Mouse (Mus musculus): ENCODE results near the gene Psmb3. TPM values are rescaled to one million over a fixed set of nuclear protein-coding genes. Genes with fewer than 3 reads are reported as not detected.

The Psmb3 gene
- polyA plus RNA-seq, 1 experiment from 2014 or later: 545 TPM

DNA sequence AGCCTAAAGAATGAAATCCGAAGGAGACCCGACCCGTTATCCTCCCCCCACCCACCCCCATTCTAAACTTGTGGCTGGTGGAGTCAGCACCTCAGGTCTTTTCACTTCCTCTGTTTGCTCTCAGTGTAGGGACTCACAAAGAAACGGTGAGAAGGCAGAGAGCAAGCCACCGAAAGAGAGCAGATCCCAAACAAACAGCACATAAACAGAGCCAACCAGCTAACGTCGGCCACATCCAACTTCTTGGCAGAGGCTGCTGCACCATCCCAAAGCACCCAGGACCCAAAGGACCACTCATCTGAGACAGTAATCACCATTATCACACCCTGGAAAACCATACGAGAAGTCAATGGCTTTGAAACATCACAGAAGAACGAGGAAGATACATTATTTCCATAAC, 40.2 kb downstream of the Psmb3 start:
- ATAC-seq (ENCODE audit: insufficient read depth, low FRiP score, low TSS enrichment): no peak
- Histone ChIP-seq H3K4me2 (ENCODE audit: low read depth) (peak overlapping the region; percentile 69), H3K36me3 (ENCODE audit: control insufficient read depth, insufficient read depth, low read length) (peaks cover 6% of the 10 kb centered on the region; the same call in 1 of the 2 replicates), H3K4me1 (ENCODE audit: control insufficient read depth, insufficient read depth, low read length) (peaks cover 11% of the 10 kb centered on the region; the same call in 1 of the 2 replicates), H3K9ac (ENCODE audit: low read length) (peak overlapping the region; percentile 15; the same call in 1 of the 2 replicates), H3K27me3 (ENCODE audit: control insufficient read depth, insufficient read depth, low read length) (no peaks in the 10 kb centered on the region), H3K27ac (ENCODE audit: low read depth, low read length) (no peak overlapping the region), H3K4me3 (ENCODE audit: low read depth, low read length) (peak overlapping the region; percentile 82), H3K9me3 (ENCODE audit: control insufficient read depth, low read length) (no peaks in the 10 kb centered on the region)
- WGBS: 56% methylated on average over 9 of the region's 9 CpGs
- no peak for DNase-seq (ENCODE audit: low spot score)

DNA sequence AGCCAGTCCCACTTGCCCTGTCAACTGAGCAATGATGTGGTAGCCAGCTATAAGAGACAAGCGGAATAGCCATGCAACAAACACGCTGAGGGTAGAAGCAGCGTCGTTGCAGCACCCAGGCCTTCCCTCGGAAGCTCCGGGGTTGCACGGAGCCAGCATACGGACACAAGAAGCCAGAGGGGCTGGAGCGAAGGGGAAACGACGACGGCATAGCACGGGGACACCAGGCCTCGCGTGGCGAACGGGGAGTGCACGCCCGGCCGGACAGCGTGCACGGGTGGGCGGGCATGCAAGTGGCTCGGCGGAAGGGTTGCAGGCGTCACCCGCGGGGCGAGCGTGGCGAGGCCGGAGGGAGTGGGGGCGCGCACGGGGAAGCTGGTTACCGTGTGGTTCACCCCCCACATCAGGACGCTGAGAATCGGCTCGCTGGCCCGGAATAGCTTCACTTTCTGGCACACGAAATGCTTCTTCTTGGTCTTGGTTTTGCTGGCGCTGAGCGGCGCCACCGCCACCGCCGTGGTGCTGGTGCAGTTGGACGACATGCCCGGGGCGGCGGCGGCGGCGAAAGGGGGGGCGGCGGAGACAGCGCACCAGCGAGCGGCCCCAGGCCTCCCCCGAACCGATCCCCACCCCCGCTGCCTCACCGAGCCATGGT, 41.0 kb downstream of the Psmb3 start, which contains the start of gene Pip4k2b:
Pip4k2b (minus strand) TSS at position 642 of the 655 bp plus-strand sequence.
- WGBS: under 1% methylated on average over 49 of the region's 63 CpGs
- peak; percentile 60 for DNase-seq (ENCODE audit: low spot score)

GRCm38 (mm10) chr11:97744718-97745330, 41.6 kb downstream of the Psmb3 start:
- Histone ChIP-seq H3K27ac (ENCODE audit: low read depth, low read length) (peak overlapping the region; percentile 87), H3K9ac (ENCODE audit: low read length) (peak overlapping the region; percentile 78), H3K4me3 (ENCODE audit: low read depth, low read length) (peak overlapping the region; percentile 82), H3K9me3 (ENCODE audit: control insufficient read depth, low read length) (no peaks in the 10 kb centered on the region), H3K36me3 (ENCODE audit: control insufficient read depth, insufficient read depth, low read length) (peaks cover 6% of the 10 kb centered on the region; the same call in 1 of the 2 replicates), H3K4me2 (ENCODE audit: low read depth) (peak overlapping the region; percentile 34), H3K4me1 (ENCODE audit: control insufficient read depth, insufficient read depth, low read length) (peaks cover 11% of the 10 kb centered on the region; the same call in 1 of the 2 replicates), H3K27me3 (ENCODE audit: control insufficient read depth, insufficient read depth, low read length) (no peaks in the 10 kb centered on the region)
- DNase-seq (ENCODE audit: low spot score): peak; percentile 98
- peak; percentile 94 for ATAC-seq (ENCODE audit: insufficient read depth, low FRiP score, low TSS enrichment)
- WGBS: under 1% methylated on average over 28 of the region's 57 CpGs

More for the DNA sequence above, 41.0 kb downstream of the Psmb3 start, which contains the start of gene Pip4k2b:
- H3K36me3 ChIP-seq (ENCODE audit: control insufficient read depth, insufficient read depth, low read length): peaks cover 6% of the 10 kb centered on the region; the same call in 1 of the 2 replicates
- peak within 1 kb of the TSS; percentile 78 for H3K9ac ChIP-seq (ENCODE audit: low read length)
- no peaks in the 10 kb centered on the region for H3K27me3 ChIP-seq (ENCODE audit: control insufficient read depth, insufficient read depth, low read length)
- peak within 1 kb of the TSS; percentile 69 for H3K4me2 ChIP-seq (ENCODE audit: low read depth)
- no peaks in the 10 kb centered on the region for H3K9me3 ChIP-seq (ENCODE audit: control insufficient read depth, low read length)
- H3K4me3 ChIP-seq (ENCODE audit: low read depth, low read length): peak within 1 kb of the TSS; percentile 82
- H3K27ac ChIP-seq (ENCODE audit: low read depth, low read length): peak within 1 kb of the TSS; percentile 87
- peak; percentile 33 for ATAC-seq (ENCODE audit: insufficient read depth, low FRiP score, low TSS enrichment)
- H3K4me1 ChIP-seq (ENCODE audit: control insufficient read depth, insufficient read depth, low read length): peaks cover 11% of the 10 kb centered on the region; the same call in 1 of the 2 replicates

DNA sequence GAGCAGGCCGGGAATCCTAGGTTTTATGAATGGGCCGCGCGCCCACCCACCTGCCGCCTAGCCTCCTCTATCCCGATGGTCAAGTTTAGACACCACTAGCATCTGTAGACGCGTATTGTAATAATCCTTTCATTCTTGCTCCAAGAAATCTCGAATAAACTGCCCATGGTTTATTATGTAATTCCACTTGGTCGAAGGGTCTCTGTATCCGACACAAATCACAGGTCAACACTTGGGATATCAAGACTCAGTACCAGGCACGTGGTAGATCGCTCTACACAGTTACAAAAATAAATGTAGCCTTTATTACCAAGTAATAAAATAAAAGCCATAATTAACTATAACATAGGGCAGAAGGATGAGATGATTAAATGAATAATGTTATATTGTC, 42.1 kb downstream of the Psmb3 start:
- Histone ChIP-seq H3K9me3 (ENCODE audit: control insufficient read depth, low read length) (no peaks in the 10 kb centered on the region), H3K27ac (ENCODE audit: low read depth, low read length) (no peak overlapping the region), H3K27me3 (ENCODE audit: control insufficient read depth, insufficient read depth, low read length) (no peaks in the 10 kb centered on the region), H3K36me3 (ENCODE audit: control insufficient read depth, insufficient read depth, low read length) (peaks cover 6% of the 10 kb centered on the region; the same call in 1 of the 2 replicates), H3K4me2 (ENCODE audit: low read depth) (peak overlapping the region; percentile 34), H3K4me3 (ENCODE audit: low read depth, low read length) (peak overlapping the region; percentile 82), H3K4me1 (ENCODE audit: control insufficient read depth, insufficient read depth, low read length) (peaks cover 11% of the 10 kb centered on the region; the same call in 1 of the 2 replicates), H3K9ac (ENCODE audit: low read length) (no peak overlapping the region)
- WGBS: 11% methylated on average over 13 of the region's 13 CpGs
- no peak for DNase-seq (ENCODE audit: low spot score)
- no peak for ATAC-seq (ENCODE audit: insufficient read depth, low FRiP score, low TSS enrichment)

- no peak overlapping the region for H3K4me2 ChIP-seq (ENCODE audit: low read depth)
- H3K9me3 ChIP-seq (ENCODE audit: control insufficient read depth, low read length): no peaks in the 10 kb centered on the region
- H3K9ac ChIP-seq (ENCODE audit: low read length): no peak overlapping the region
- H3K27me3 ChIP-seq (ENCODE audit: control insufficient read depth, insufficient read depth, low read length): no peaks in the 10 kb centered on the region
- peaks cover 8% of the 10 kb centered on the region; the same call in 1 of the 2 replicates for H3K4me1 ChIP-seq (ENCODE audit: control insufficient read depth, insufficient read depth, low read length)
- H3K36me3 ChIP-seq (ENCODE audit: control insufficient read depth, insufficient read depth, low read length): peaks cover 18% of the 10 kb centered on the region
- WGBS: 94% methylated on average over 8 of the region's 8 CpGs
- DNase-seq (ENCODE audit: low spot score) (no peak), ATAC-seq (ENCODE audit: insufficient read depth, low FRiP score, low TSS enrichment) (no peak)
- no peak overlapping the region for H3K4me3 ChIP-seq (ENCODE audit: low read depth, low read length)
- no peak overlapping the region for H3K27ac ChIP-seq (ENCODE audit: low read depth, low read length)
Observed at GRCm38 (mm10) chr11:97747773-97748172, 44.6 kb downstream of the Psmb3 start.

- WGBS: 86% methylated on average over 5 of the region's 5 CpGs
- Histone ChIP-seq H3K9me3 (ENCODE audit: control insufficient read depth, low read length) (no peaks in the 10 kb centered on the region), H3K4me3 (ENCODE audit: low read depth, low read length) (no peak overlapping the region), H3K4me2 (ENCODE audit: low read depth) (no peak overlapping the region), H3K9ac (ENCODE audit: low read length) (no peak overlapping the region), H3K27me3 (ENCODE audit: control insufficient read depth, insufficient read depth, low read length) (no peaks in the 10 kb centered on the region), H3K27ac (ENCODE audit: low read depth, low read length) (no peak overlapping the region), H3K4me1 (ENCODE audit: control insufficient read depth, insufficient read depth, low read length) (peaks cover 1% of the 10 kb centered on the region; the same call in 1 of the 2 replicates), H3K36me3 (ENCODE audit: control insufficient read depth, insufficient read depth, low read length) (peaks cover 19% of the 10 kb centered on the region)
- DNase-seq (ENCODE audit: low spot score): no peak
- no peak for ATAC-seq (ENCODE audit: insufficient read depth, low FRiP score, low TSS enrichment)
Observed at GRCm38 (mm10) chr11:97748496-97748895, 45.3 kb downstream of the Psmb3 start.

DNA sequence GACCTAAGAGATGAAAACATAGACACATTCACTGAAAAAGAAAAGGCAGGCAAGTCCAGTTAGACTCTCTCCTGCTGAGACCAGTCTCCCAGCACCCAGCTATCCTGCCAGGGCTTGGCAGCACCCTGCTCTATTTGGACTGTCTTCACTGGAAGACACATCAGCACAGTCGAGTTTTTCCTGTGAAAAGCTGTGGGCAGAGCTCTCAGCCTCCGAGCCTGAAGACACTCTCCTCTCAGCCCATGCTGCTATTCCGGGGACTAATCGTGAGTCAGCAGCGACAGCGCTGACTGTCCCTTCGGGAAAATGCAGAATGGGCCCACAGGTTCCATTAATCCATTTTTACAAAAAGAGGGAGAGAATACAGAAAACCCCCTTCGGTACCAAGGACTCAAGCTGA, 50.1 kb downstream of the Psmb3 start:
- Histone ChIP-seq H3K4me3 (ENCODE audit: low read depth, low read length) (no peak overlapping the region), H3K4me2 (ENCODE audit: low read depth) (no peak overlapping the region), H3K4me1 (ENCODE audit: control insufficient read depth, insufficient read depth, low read length) (no peaks in the 10 kb centered on the region), H3K27ac (ENCODE audit: low read depth, low read length) (no peak overlapping the region), H3K9me3 (ENCODE audit: control insufficient read depth, low read length) (no peaks in the 10 kb centered on the region), H3K36me3 (ENCODE audit: control insufficient read depth, insufficient read depth, low read length) (peaks cover 20% of the 10 kb centered on the region), H3K27me3 (ENCODE audit: control insufficient read depth, insufficient read depth, low read length) (no peaks in the 10 kb centered on the region), H3K9ac (ENCODE audit: low read length) (no peak overlapping the region)
- ATAC-seq (ENCODE audit: insufficient read depth, low FRiP score, low TSS enrichment): no peak
- DNase-seq (ENCODE audit: low spot score): no peak
- 91% methylated on average over 8 of the region's 8 CpGs for WGBS

GRCm38 (mm10) chr11:97758125-97758524, 54.9 kb downstream of the Psmb3 start:
- Histone ChIP-seq H3K4me1 (ENCODE audit: control insufficient read depth, insufficient read depth, low read length) (no peaks in the 10 kb centered on the region), H3K9ac (ENCODE audit: low read length) (no peak overlapping the region), H3K9me3 (ENCODE audit: control insufficient read depth, low read length) (no peaks in the 10 kb centered on the region), H3K27me3 (ENCODE audit: control insufficient read depth, insufficient read depth, low read length) (no peaks in the 10 kb centered on the region), H3K27ac (ENCODE audit: low read depth, low read length) (no peak overlapping the region), H3K4me2 (ENCODE audit: low read depth) (no peak overlapping the region), H3K4me3 (ENCODE audit: low read depth, low read length) (no peak overlapping the region), H3K36me3 (ENCODE audit: control insufficient read depth, insufficient read depth, low read length) (peaks cover 14% of the 10 kb centered on the region)
- ATAC-seq (ENCODE audit: insufficient read depth, low FRiP score, low TSS enrichment) (no peak), DNase-seq (ENCODE audit: low spot score) (no peak)
- WGBS: 87% methylated on average over 1 of the region's 1 CpGs

Measured in neural tube, embryonic 11.5 days (tissue).